Mouse (Mus musculus) 416B (cell line): ENCODE results near the gene Arhgap1.

Source experiments
- DNase-seq: peaks from one replicate; pipeline ENCODE4 v3.0.0; 2011; ENCODE audit warnings: low read depth

Arhgap1 gene

DNA sequence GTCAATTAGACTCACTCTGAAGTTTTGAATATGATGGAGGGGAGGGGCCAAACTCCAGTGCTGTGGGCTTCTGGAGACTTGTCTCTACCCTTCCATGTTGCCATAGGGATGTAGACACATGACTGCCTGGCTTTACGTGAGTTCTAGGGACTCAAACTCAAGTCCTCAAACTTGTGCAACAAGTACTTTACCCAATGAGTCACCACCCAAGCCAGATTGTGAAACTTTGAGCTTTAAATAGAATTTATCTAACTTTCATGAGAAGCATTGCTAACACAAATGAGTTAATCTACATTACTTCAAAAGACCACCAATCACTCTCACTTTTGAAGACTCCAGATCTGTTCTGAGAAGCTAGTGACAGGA, 46.5 kb downstream of the Arhgap1 start:
- peak; percentile 92 for DNase-seq

DNA sequence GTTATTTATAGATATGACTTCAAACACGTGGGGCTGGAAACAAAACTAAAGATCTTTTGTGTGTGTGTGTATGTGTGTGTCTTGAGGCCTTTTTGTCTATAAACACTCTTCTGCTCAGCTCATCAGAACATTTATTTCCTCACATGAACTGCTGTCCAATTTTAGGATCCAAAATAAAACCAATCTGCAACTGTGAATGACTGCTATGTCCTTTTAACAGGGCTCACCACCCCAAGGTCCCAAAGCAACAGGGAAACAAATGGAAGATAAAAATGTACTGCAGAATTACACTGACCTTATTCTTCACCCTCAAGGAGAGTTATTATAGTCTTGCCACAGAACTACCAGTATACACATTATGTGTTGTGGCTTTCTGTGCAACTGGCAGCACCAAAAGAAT, 49.6 kb downstream of the Arhgap1 start:
- DNase-seq = no peak

DNA sequence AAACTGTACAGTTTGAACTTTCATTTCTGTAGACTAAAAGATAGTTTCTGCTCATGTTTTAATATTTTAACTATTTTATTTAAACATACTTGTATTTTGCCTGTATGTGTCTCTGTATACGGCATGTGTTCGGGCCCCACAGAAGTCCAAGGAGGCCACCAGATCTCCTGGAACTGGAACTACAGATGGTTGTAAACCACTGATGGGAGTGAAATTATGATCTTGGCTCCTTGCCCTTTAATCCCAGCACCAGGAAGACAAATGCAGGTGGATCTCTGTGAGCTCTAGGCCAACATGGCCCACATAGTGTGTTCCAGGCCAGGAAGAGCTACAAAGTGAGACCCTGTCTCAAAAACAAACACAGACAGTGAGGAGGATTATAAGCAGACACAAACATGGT, 51.7 kb downstream of the Arhgap1 start:
- no peak for DNase-seq

DNA sequence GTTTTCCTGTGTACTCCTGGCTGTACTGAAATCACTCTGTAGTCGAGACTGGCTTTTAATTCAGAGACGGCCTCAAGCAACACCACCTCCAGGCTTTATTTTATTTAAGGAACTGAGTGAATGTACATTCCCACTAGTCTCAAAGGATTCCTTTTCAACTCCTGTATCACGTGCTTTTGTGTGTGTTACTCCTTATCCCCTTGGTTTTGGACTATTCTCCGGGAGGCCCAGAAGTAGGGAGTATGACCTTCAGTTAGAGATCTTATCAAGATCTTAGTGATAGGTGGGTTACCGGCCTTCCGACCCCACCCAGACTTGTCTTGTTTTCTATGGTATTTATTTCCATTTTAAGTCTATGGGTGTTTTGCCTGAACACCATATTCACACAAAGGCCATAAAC, 56.1 kb downstream of the Arhgap1 start:
- no peak for DNase-seq

DNA sequence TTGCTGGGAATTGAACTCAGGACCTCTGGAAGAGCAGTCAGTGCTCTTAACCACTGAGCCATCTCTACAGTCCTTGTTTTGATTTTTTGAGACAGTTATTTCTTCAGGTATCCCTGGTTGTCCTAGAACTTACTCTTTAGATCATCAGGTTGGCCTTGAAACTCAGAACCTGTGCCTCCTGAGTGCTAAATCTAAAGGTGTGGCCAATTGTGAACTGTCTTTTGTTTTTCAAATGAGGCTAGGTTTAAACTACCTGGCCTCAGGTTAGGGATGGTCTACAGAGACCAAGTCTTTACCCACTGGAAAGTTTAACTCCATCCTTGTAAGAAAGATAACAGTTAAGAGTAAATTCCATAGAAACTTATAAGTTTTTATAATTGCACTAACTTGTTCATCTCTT, 56.8 kb downstream of the Arhgap1 start:
- no peak for DNase-seq

DNA sequence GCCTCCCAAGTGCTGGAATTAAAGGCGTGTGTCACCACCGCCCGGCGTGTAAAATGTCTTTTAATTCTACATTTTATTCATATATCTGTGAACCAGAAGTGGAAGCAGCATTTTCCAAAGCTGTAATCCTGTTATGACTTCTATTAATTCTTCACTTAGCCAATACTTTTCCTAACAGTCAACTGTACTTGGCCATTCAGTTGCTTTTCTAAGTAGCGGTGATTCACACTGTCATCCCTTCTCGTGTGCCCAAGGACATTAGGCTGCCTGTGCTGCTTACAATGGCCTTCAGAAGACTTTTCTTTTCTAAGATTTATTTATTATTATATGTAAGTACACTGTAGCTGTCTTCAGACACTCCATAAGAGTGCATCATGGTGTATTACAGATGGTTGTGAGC, 58.7 kb downstream of the Arhgap1 start:
- DNase-seq = no peak

DNA sequence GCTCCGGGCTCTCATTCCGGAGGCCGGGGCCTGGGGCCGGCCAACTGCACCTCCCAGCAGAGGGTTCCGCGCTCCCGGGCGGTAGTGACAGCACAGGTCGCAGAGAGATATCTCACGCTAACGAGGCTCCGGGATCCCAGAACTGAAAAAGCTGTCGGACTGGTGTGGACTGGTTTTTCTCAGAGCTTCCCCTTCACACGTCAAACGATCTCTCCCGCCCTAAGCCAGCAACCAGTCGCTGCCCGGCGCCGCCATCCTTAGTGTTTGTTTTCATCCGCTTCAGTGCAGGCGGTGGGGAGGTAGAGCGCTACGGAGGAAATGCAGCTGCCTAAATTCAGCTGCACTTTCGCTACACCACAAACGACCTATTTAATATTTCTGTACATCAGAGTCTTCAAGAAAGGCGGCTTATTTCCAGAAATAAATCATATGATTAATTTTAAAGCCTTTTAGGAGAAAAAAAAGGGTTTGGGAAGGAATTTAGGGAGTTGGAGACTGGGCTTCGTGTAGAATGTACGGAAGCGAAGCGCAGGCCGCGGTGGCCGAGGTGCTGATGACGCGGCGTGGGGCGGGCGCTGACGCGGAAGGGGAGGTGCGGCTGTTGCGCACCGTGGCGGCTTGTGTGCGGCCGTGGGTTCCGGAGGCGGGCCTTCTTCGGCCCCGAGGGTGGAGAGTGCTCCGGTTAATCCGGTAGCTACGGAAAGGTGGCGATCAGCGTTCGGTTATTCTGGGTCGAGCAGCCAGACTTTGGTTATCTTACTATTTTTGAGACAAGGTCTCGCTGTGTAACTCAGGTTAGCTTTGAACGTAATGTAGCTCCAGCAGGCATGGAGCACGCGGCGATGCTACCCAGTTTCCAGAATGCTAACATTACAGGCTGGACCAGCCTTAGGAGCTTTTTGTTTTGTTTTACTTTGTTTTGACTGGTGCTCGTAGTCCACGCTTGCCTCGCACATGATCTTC, 60.9 kb downstream of the Arhgap1 start, which contains the start of the genes Atg13 and Harbi1:
Atg13 (minus strand) TSS at position 305 of the 963 bp plus-strand sequence.
Harbi1 (plus strand) TSS at position 581 of the 963 bp plus-strand sequence.
- peak; percentile 95 for DNase-seq

DNA sequence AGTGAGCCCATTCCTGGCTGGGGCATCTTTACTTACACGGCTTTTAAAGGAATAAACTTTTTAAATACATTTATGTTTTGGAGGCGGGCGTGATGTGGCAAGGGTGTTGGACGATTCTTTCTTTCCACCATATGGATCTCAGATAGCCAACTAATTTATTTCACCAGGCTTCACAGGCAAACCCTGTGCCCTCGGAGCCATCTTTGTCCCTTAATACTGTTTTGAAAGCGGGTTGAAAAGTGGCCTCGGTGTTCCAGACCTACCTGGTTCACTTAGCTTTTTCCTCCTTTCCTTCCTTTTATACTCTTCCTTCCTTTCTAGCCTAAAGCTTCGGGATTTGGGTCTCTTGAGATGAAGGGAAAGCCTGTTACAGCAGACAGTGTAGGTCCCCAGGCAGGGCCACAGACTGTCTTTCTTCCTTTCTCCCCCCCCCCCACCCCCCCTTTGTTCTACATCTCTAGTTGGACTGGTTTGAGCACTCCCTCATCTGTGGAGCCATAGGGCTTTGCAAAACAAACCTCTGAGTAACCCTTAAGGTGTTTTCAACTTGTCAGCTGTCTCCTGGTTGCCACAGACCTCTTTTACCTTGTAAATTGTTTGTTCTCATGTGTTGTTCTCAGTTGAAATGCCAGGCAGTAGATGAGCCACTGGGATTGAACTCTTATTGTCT, 61.7 kb downstream of the Arhgap1 start:
- peak; percentile 53 for DNase-seq

DNA sequence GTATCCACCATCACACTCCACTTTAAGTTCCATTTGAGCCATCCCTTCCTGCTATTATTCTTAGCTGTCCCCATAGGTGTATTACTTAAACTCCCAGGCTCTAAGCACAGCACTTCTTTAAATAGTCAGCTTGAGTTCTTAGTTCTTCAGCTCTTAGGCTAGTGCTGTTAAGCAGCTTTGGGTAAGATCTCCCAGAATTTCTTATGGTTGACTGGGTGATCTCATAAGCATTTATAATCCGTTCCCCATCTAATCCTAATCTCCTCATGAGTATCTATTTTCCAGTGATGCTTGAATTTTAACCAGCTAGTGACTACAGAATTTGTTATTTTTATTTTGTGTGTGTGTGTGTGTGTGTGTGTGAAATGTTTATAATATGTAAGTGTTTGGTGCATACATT, 65.3 kb downstream of the Arhgap1 start:
- DNase-seq = no peak

DNA sequence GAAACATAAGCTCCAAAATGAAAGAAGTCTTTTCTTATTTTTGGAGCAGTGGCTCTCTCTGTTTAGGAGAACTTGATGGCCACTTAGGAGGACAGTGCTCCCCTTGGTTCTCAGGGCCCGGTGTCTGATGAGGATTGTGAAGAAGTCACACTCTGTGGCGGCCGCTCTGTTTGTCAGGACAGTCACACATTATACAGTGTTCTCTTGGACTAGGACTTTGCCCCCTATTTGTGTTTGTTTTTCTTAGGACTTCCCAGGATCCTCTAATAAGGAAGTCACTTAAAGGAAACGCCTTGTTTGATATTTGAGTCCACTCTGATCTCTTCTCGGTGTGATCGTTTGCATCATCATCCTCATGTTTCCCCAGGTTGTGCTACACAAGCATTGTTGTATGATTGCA, 68.6 kb downstream of the Arhgap1 start:
- no peak for DNase-seq
